Mouse (Mus musculus) small intestine, adult 2 months (tissue): ENCODE measurements around the gene Col4a2.

ENCODE experiments used
- CTCF ChIP-seq: fragments of 200-500 bp; IDR thresholded peaks from 2 replicates; pipeline ENCODE4 v1.5.1; 2012; ENCODE audit warnings: low read depth, mild to moderate bottlenecking, control low read depth, inconsistent platforms, low read length, moderate library complexity, mixed read lengths; ENCODE audit not compliant: insufficient replicate concordance, insufficient read length; ENCODE audit errors: extremely low read depth
- POLR2A ChIP-seq: fragments of 200-500 bp; IDR thresholded peaks from 2 replicates; pipeline ENCODE4 v1.6.1; 2012; ENCODE audit warnings: low read depth, mild to moderate bottlenecking, control low read depth, inconsistent platforms, low read length, moderate library complexity

DNA sequence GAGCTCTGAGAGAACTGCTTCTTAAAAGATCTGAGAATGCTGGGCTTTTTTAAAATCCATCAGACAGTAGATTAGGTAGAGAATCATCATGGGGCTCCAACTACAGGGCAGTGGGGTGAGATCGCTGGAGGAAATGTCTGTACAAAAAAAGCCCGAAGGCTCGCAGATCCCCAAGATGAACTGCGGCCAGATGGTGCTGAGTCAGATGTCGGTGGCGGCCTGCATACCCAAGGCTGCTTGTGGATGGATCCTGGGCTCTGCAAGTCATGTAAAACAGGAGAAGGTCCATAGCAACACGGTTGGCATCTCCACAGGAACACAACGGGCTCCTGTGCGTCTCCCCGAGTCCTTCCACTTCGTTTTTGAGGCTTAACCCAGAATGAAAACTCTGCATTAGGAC is 39.9 kb downstream of the Col4a2 start:
- TF ChIP-seq POLR2A (no peak), CTCF (no peak)
